Mouse (Mus musculus) spleen, adult 2 months (tissue): Measurements from ENCODE around the gene Frs3. TPM values are rescaled to one million over a fixed set of nuclear protein-coding genes. Genes with fewer than 3 reads are reported as not detected.

Source experiments
- DNase-seq, 2 experiments: peaks; one replicate each; pipeline versions ENCODE4 v3.0.0 to v3.0.0-alpha.2; 2012 to 2021; ENCODE audit warnings: low spot score in 2 of 2, low read depth in 1 of 2
- H3K27ac ChIP-seq: fragments of 200-500 bp; 2 replicates; pipeline ENCODE4 v1.5.1; 2012; ENCODE audit warnings: low read length, inconsistent platforms; ENCODE audit not compliant: insufficient read depth
- H3K27me3 ChIP-seq: fragments of 200-500 bp; 2 replicates; pipeline ENCODE4 v1.6.1; 2012; ENCODE audit warnings: mild to moderate bottlenecking, moderate library complexity, low read length, inconsistent platforms; ENCODE audit not compliant: control insufficient read depth, insufficient read depth
- H3K36me3 ChIP-seq: fragments of 200-500 bp; 2 replicates; pipeline ENCODE4 v1.6.1; 2012; ENCODE audit warnings: mild to moderate bottlenecking, low read length, inconsistent platforms; ENCODE audit not compliant: control insufficient read depth, insufficient read depth
- H3K4me1 ChIP-seq: fragments of 200-500 bp; 2 replicates; pipeline ENCODE4 v1.6.1; 2011; ENCODE audit warnings: inconsistent platforms; ENCODE audit not compliant: control insufficient read depth, insufficient read depth, insufficient read length
- H3K4me3 ChIP-seq: fragments of 200-500 bp; 2 replicates; pipeline ENCODE4 v1.5.1; 2011; ENCODE audit warnings: mild to moderate bottlenecking, inconsistent platforms; ENCODE audit not compliant: insufficient read depth, insufficient read length; ENCODE audit errors: extremely low read depth
- CTCF ChIP-seq: fragments of 200-500 bp; IDR thresholded peaks from 2 replicates; pipeline ENCODE4 v1.5.1; 2011; ENCODE audit warnings: mild to moderate bottlenecking, inconsistent platforms; ENCODE audit not compliant: insufficient read depth, insufficient read length, insufficient replicate concordance; ENCODE audit errors: extremely low read depth
- POLR2A ChIP-seq: fragments of 200-500 bp; IDR thresholded peaks from 2 replicates; pipeline ENCODE4 v1.6.1; 2011; ENCODE audit warnings: low read depth, low read length, inconsistent platforms
- WGBS: fragments of 180-500 bp; shearing (Covaris S2); methylation state at CpG from one replicate; pipeline ENCODE4 v1.1.7; 2018; 5-methylcytosine and 5-hydroxymethylcytosine counted together
- polyA plus RNA-seq: library from polyadenylated mRNA; depleted of rRNA; stranded (reverse); fragments of >200 nt; gene quantifications from 2 replicates; pipeline ENCODE4 v1.2.3, GENCODE M21; 2012

Frs3 gene
- polyA plus RNA-seq, 1 experiment: 4.7 TPM

DNA sequence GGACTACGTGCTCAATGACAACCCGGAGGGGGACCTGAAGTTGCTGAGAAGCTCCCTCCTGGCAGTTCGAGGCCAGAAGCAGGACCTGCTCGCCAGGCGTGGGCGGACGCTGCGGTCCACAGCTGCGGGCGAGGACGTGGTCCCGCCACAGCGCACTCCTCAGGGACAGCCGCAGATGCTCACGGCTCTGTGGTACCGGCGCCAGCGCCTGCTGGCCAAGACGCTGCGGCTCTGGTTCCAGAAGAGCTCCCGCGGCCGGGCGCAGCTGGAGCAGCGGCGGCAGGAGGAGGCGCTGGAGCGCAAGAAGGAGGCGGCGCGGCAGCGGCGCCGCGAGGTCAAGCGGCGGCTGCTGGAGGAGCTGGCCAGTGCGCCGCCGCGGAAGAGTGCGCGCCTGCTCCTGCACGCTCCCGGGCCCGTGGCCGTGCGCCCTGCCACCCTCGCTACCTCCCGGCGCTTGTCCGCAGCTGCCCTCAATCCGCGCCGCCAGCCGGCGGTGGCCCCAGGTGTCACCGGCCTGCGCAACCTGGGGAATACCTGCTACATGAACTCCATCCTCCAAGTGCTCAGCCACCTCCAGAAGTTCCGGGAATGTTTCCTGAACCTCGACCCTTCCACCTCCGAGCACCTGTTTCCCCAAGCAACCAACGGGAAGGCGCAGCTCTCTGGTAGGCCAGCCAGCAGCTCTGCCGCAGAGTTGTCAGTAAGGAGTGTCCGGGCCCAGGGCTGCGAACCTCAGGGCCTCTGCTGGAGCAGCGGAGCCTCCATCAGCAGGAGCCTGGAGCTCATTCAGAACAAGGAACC is 16.3 kb upstream of the Frs3 start:
- WGBS: 18% methylated on average over 68 of the region's 68 CpGs
- TF ChIP-seq CTCF (no peak), POLR2A (no peak)
- no peak for DNase-seq
- Histone ChIP-seq H3K27me3 (no peaks in the 10 kb centered on the region; the same call in 1 of the 2 replicates), H3K36me3 (no peaks in the 10 kb centered on the region; the same call in 1 of the 2 replicates), H3K27ac (no peak overlapping the region), H3K4me1 (peaks cover 3% of the 10 kb centered on the region; the same call in 1 of the 2 replicates), H3K4me3 (peak overlapping the region; percentile 15; the same call in 1 of the 2 replicates)

DNA sequence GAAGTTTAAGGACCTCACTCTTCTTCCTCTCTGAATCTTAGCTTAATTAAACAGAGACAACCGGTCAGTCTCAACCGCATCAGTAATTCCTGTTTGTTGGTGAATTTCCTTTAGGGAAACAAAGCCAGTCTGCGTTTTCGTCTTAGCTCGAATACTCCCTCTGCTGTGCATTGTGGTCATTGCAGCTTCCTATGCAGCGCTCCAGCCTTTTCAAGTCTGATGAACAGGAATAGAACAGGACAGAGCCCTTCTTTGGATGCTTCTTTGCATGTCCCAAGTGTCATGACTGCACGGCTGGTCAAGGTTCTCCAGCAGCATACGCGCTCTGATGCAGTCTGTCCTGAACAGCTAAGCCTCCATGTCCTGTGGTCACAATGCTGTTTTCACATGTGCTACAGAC is 12.2 kb upstream of the Frs3 start:
- Histone ChIP-seq H3K36me3 (no peaks in the 10 kb centered on the region; the same call in none of the 2 replicates), H3K27ac (no peak overlapping the region), H3K27me3 (no peaks in the 10 kb centered on the region; the same call in 1 of the 2 replicates), H3K4me3 (no peak overlapping the region), H3K4me1 (peaks cover 3% of the 10 kb centered on the region; the same call in 1 of the 2 replicates)
- peak in 1 of 2 experiments; percentile 37 for DNase-seq
- WGBS: 33% methylated on average over 9 of the region's 9 CpGs
- TF ChIP-seq POLR2A (no peak), CTCF (peak; percentile 56; the same call in 1 of the 2 replicates)

DNA sequence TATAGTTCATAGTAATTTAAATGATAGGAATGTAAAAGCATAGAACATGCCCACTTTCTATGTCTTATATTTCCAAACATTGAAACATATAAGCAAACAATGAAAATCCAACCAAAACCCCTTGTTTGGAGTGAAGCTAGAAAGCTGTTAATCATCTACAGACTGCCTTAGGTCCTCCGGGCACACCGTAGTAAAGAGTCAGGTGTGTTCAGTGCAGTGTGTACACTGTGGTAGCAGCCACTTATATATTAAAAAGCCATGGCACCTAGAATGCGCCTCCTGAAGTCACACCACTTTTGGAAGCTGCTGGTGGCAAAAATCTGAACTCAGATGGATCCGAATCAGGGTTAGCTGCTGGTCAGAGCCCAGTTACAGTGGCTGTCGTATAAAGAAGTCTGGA is 10.6 kb upstream of the Frs3 start:
- Histone ChIP-seq H3K4me1 (no peaks in the 10 kb centered on the region), H3K27me3 (no peaks in the 10 kb centered on the region), H3K36me3 (no peaks in the 10 kb centered on the region; the same call in none of the 2 replicates), H3K4me3 (no peak overlapping the region), H3K27ac (no peak overlapping the region)
- no peak for DNase-seq
- 95% methylated on average over 5 of the region's 5 CpGs for WGBS
- TF ChIP-seq POLR2A: no peak
- TF ChIP-seq CTCF: no peak

DNA sequence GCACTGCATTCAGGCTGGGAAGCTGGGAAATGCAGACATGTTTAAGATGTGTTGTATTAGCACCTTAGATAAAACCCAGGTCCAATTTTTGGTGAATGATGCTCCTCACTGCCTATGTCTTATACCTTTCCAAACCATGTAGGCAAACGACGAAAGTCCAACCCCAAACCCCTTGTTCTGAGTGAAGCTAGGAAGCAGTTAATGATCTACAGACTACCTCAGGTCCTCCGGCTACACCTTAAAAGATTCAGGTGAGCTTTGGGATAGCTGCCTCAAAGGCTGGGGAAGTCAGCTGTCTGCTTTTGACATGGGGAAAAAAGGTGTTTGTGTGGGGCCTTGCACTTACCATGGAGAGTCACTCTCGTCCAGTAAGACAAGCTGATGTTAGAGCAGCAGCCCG is 10.1 kb upstream of the Frs3 start:
- no peak overlapping the region for H3K27ac ChIP-seq
- no peaks in the 10 kb centered on the region for H3K27me3 ChIP-seq
- WGBS: 93% methylated on average over 5 of the region's 5 CpGs
- TF ChIP-seq POLR2A (no peak), CTCF (no peak)
- H3K36me3 ChIP-seq: no peaks in the 10 kb centered on the region; the same call in none of the 2 replicates
- H3K4me3 ChIP-seq: no peak overlapping the region
- H3K4me1 ChIP-seq: no peaks in the 10 kb centered on the region
- no peak for DNase-seq

DNA sequence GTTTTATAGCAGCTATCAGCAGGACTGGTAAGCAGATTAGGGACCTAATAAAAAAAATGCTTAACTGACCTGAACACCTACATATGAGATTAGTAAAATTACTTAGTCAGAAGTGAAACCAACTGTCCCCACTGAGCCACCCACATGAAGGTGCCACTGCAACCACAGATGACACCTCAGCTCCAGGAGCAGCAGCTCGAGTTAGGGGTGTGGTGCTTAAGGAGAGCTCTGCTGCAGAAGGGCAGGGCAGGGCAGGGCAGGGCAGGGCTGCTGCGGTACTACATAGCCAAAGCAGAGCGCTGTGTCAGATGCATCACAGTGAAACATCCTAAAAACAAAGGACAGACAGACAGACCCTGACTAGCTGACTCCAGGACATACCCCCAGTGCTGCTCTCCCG is 6.0 kb upstream of the Frs3 start:
- peaks cover 2% of the 10 kb centered on the region for H3K36me3 ChIP-seq
- TF ChIP-seq POLR2A (no peak), CTCF (no peak)
- no peaks in the 10 kb centered on the region for H3K27me3 ChIP-seq
- no peaks in the 10 kb centered on the region for H3K4me1 ChIP-seq
- H3K4me3 ChIP-seq: no peak overlapping the region
- 63% methylated on average over 4 of the region's 4 CpGs for WGBS
- no peak for DNase-seq
- no peak overlapping the region for H3K27ac ChIP-seq

DNA sequence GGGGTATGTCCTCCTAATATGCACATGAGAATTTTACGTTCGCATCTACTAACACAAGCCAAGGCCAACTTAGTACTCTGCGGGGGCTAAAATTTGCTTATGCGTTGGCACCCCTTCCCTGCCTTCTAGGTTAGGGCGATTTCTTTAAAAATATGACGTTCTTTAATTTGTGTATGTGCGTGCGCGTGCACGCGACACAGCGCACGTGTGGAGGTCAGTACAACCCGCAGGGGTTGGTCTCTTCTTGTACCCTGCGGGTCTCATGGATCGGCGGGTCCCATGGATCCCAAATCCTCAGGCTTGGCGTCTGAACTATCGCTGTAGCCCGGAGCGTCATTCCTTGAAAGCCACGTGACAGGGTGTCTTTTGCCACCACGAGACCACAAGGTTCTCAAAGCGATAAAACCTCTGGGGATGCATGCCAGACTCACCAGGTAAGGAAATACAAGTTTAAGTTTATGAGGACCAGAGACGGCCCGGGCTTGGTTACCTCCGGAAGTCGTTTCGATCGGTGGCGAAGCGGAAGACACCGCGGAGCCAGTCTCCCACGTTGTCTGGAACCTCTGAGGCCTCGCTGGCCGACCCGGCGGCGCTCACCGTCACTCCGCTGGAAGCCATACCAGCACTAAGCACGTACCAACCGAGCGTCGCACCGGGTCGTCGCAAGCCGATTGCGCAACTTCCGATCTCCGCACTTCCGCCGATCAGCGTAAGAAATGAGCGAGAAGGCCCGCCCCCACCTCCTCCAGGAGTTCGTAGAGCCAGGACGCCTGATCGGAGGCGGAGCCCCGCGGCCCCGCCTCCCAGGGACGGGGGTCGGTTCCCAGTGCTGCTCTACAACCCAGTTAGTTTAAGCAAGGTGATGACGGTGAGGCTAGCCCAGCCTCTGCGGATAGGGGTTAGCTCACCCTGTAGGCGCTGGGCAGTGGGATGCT is 1.2 kb upstream of the Frs3 start:
- DNase-seq: peak; percentile 90 to 92
- Histone ChIP-seq H3K4me3 (peak overlapping the region; percentile 80), H3K36me3 (peaks cover 2% of the 10 kb centered on the region; the same call in 1 of the 2 replicates), H3K27ac (peak overlapping the region; percentile 53), H3K27me3 (no peaks in the 10 kb centered on the region), H3K4me1 (peaks cover 5% of the 10 kb centered on the region; the same call in 1 of the 2 replicates)
- WGBS: 2% methylated on average over 70 of the region's 70 CpGs
- TF ChIP-seq POLR2A (peak; percentile 78), CTCF (no peak)

DNA sequence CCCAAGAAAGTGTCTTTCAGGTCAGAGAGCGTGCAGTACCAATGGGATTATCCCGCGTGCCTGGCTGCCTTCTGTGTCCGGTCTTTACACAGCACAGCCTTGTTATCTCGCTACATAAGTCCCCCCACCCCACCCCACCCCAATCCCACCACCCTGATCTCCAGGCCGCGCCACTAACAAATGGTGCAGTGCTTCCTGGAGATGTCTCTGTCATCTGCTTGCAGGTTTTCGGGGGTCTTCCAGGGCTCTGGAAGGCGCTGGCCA is 554 bp upstream of the Frs3 start, which contains the start of gene Tomm6:
Gene Tomm6, minus strand, starts transcription at position 43 of the 264 bp plus-strand sequence.
- Histone ChIP-seq H3K4me3 (peak within 1 kb of the TSS; percentile 80), H3K27ac (peak within 1 kb of the TSS; percentile 53), H3K4me1 (peaks cover 5% of the 10 kb centered on the region; the same call in 1 of the 2 replicates), H3K27me3 (no peaks in the 10 kb centered on the region), H3K36me3 (peaks cover 2% of the 10 kb centered on the region; the same call in 1 of the 2 replicates)
- TF ChIP-seq CTCF (no peak), POLR2A (no peak)
- 0% methylated on average over 9 of the region's 9 CpGs for WGBS
- DNase-seq: no peak
